Mouse (Mus musculus) cerebellum, adult 2 months (tissue): ENCODE results near the gene Foxp1.

Experiments
- CTCF ChIP-seq: fragments of 200-500 bp; IDR thresholded peaks from 2 replicates; pipeline ENCODE4 v1.5.1; 2011; ENCODE audit warnings: low read depth, mild to moderate bottlenecking, control low read depth, low read length, moderate library complexity, borderline replicate concordance; ENCODE audit not compliant: insufficient read depth
- POLR2A ChIP-seq: fragments of 200-500 bp; IDR thresholded peaks from 2 replicates; pipeline ENCODE4 v1.6.1; 2011; ENCODE audit warnings: low read length, control low read depth, borderline replicate concordance; ENCODE audit not compliant: insufficient read depth

DNA sequence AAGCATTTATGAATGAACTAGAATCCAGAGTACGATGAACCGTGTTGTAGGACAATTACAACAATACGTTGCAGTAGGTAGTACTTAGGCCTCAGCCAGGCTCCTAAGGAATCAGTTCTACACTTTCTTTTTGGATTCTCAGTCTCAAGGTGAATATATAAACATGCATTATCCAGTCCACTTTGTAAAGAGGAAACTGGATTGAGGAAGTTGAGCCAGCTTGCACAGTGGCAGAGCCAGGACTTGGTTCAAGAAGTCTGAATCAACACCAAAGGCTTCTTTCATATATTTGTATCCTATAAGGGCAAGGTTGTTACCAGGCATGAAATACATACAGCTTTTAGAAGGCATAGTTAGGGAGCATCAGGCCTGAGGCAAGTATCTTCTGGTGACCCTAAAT, 178.2 kb downstream of the Foxp1 start:
- no peak for TF ChIP-seq CTCF
- no peak for TF ChIP-seq POLR2A
